Mouse (Mus musculus): ENCODE results near the gene Csf3. TPM values are rescaled to one million over a fixed set of nuclear protein-coding genes. Genes with fewer than 3 reads are reported as not detected.
"Not testable (repeated sequence)": the region's sequence is repeated elsewhere in the genome, so short reads cannot be mapped to it uniquely, and the experiment has no call there.

Csf3 gene
- total RNA-seq, 2 experiments from 2014 or later, result not detected

DNA sequence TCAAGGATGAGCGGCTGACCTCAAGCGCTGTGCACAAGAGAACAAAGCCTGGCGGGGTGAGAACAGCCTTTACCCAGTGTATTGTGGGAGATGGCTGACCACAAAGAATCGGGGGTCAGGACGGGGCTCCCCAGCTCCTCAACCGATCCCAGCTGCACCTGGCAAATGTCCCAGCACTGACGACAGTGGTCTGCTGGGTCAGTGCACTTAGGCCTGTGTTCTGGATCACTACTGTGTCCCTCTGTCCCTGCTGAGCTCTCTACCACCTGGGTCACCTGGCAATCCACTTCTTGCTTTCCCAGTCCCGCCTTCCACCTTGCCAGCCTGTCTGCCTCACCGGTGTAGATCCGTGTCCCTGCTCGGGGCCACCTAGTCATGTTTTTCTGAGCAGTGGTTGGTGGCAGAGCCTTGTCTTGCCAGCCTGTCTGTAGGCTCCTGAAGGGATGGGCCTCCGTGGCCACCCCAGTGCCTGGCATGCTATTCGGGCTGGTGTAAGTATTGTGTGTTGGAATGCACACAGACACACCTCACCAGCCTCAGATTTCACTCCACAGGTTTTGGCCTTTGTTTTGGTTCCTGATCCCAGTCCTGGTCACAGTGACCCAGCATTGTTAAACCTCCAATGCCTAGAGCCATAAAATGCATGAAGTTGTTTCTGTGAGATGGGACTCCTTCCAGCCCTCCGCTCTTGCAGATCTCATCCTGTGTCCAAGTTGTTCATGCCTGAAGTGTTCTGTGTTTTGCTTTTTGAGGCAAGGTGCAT lies 4.4 kb upstream of the Csf3 start:
- no peak for DNase-seq (ENCODE audit: low spot score in 2 of 2)

- DNase-seq (ENCODE audit: low spot score in 2 of 2), result no peak
Measured at GRCm38 (mm10) chr11:98697225-98697624, 3.8 kb upstream of the Csf3 start.

DNA sequence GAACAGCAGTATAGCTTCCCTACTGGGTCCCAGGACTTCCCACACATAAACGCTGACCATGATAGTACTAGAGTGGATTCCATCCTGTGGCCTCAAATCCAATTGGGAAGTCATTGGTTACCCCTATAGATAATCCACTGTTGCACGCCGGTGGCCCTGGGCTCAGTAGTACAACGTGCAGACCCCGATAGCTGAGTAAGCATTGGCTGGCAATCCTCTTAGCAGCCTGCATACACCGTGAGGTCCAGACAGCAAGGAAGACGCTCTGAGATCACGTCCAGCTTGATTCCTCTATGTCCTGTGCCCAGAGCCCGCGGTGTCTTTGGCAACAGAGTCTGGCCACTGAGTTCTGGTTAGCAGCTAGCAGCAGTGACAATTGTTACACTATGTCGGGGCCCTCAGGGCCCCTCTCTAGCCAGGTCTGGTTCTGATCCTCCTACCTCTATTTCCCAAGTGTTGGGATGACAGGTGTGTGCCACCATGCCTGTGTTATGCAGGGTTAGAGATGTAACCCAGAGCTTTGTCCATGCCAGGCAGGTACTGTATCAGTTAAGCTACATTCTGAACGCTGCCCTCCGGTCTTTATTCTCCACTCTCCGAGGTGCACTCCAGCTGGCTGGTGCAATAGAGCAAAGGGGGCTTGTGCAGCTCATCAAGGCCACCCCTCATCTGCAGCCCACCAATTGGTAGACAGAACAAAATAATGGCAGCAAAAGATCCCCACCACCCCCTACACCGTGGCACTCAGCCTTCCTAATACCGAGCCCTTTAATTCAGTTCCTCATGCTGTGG lies 2.0 kb upstream of the Csf3 start:
- DNase-seq (ENCODE audit: low spot score in 2 of 2), result no peak

DNA sequence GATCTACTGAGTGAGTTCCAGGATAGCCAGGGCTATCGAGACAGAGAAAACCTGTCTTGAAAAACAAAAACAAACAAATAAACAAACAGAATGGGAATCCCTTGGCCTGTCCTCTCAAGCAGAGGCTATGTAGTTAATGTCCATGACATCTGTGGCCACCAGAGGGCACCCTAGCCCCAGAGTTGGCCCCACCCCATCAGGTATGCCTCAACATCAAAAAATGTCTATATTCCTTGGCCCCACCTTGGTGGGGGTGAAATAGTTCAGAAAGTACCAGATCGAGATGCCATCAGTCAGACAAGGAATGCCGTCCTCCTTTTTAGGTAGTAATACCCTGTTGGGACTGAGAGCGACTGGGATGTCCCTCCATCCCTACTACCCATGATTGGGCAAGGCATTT lies 1.2 kb upstream of the Csf3 start:
- peak; percentile 77 to 84 for DNase-seq (ENCODE audit: low spot score in 2 of 2)

- DNase-seq (ENCODE audit: low spot score in 2 of 2), result no peak
Measured at GRCm38 (mm10) chr11:98702323-98702722, 1.3 kb downstream of the Csf3 start.

- DNase-seq (ENCODE audit: low spot score in 2 of 2), result no peak
Measured at GRCm38 (mm10) chr11:98705021-98705420, 4.0 kb downstream of the Csf3 start.

DNA sequence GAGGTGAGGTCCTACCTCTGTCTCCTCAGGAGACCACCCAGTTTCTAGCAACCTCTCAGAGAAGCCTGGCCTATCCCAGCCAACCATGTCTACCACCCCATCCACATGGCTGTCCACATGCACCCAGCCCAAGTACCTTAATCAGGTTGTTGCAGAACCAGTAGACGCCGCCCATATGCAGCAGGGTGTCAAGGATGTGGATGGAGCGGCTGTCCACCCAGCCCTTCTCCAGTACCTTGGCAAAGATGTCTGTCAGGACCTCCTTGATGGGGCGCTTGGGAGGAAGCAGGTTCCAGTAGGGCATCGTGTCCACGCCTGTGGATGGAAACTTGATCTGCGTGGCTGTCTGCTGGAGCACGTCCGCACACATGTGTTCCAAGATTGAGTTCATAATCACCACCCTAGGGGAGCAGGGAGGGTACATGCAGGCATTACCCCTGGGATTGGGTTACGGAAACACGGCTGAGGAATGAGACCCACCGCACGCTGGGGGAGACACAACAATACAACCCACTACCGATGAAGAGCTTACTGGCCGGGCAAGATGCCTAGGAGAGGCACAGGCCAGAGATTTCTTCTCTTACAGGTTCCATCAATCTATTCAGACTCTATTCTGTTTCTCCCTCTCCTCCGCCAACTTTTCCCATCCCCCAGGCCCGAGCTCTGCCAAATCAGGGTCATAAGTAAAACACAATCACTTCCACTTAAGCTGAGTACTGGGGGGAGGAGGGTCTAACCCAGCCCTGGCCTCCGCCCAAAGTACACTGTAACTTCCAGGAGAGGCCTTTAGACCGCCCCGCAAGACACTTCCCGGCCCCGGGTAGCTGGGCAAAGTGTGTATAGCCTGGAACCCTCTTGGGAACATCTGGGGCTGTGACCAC lies 6.6 kb downstream of the Csf3 start:
- no peak for DNase-seq (ENCODE audit: low spot score in 2 of 2)

DNA sequence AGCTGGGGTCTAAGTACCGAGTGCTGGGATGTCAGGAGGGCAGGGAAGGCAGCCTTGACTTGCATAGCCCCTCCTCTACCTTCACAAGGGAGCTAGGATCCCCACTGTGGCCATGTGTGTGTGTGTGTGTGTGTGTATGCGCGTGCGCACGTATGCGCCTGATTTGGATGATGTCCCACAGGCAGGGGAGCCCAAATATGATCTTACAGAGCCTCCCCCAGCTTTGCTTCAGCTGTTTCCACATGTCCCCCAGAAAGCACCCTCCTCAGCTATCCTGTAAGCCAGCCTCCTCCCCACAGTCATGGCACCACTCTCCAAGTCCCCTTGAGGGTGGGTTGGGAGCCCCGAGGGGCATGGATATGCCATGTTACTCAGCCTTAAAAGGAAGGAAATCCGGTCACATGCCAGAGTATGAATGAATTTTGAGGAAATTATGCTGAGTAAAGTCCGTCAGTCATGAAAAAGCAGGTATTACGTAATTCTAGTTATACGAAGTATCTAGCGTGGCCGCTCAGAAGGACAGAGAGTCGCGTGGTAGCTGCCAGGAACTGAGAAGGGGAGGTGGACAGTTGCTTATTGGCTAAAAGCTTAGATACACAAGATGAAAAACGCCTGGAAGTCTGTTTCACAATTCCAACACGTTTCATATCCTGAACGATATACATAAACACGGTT lies 7.4 kb downstream of the Csf3 start:
- no peak for DNase-seq (ENCODE audit: low spot score in 2 of 2)

DNA sequence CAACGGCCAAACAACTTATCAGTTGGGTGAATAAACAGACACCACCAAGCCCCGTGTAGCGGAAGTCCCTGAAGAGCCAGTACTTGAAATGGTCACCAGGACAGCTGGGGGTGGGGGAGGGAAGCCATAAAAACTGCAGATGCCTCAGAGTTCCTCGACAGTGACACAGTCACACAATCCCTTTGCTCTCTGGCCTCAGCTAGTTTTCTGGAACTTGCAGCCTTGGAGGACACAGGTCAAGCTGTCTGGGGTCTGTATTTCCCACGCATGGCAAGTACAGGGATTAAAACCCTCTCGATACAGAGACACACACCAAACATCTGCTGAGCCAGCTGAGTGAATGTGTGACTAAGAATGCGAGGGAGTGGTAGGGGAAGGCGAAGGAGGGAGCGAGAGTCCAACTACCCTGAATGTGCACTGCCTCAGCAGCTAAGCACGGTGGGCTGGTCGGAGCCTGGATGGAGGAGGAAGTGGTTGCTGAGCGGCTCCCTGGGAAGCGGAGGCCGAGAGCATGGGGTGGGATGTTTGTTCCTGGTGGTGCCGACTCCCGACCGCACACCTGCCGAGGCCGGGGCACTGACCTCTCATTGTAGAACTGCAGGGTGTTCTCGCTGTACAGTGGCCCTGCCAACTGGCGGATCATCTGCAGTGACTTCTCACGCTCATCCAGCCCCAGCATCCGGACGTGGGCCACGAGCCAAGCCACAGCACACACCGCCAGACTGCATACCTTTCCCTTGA lies 8.1 kb downstream of the Csf3 start:
- no peak for DNase-seq (ENCODE audit: low spot score in 2 of 2)

GRCm38 (mm10) chr11:98710416-98711045 lies 9.5 kb downstream of the Csf3 start:
- DNase-seq (ENCODE audit: low spot score in 2 of 2), result peak; percentile 76 to 86

DNA sequence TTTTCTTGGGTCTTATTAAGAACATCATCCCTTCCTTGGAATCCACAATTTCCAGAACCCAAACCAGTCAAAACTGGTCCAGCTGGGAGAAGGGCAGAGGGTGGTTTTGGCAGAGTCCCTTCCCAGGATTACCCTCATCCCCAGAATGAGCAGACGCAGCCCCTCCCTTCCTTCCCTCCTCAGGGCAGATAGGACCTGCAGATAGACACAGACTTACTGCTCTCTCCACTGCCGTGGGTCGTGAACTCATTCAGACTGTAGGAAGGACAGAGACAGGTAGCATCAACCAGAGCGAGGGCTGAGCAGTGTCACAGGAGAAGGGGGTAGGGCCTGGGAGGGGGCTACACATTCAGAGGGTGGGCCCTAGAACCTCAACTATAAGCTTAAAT lies 10.0 kb downstream of the Csf3 start:
- no peak for DNase-seq (ENCODE audit: low spot score in 2 of 2)

DNA sequence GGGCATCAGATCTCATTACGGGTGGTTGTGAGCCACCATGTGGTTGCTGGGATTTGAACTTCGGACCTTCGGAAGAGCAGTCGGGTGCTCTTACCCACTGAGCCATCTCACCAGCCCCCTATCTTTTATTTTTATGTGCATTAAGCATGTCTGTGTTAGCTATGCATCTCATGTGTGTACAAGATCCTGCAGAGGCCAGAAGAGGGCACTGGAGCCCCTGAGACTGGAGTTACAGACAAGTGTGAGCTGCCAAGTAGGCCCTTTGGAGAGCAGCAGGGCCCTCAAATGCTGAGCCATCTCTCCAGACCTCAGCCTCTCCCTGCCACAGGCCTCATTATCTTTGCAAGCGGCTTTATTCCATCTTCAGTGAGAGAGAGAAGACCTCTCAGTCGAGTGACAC lies 10.9 kb downstream of the Csf3 start:
- DNase-seq (ENCODE audit: low spot score in 2 of 2), result not testable (repeated sequence)

DNA sequence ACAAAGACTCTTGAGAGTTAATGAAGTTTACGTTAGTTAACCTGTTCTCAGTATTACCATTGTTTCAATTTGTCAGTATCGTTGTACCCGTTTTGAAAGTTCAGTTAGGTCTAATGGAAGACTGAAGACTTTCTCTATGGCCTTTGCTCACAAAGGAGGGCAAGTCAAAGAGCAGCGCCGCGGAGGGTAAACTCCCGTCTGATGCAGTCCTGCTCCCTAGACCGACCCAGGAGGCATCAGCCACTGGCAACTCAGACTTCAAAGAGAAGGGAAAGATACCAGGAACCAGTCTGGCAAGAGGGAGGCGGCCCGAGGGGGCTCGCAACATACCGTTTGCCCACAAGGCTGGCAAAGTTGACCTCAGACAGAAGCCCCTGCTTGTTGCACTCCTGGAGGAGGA lies 12.6 kb downstream of the Csf3 start:
- DNase-seq (ENCODE audit: low spot score in 2 of 2), result no peak

DNA sequence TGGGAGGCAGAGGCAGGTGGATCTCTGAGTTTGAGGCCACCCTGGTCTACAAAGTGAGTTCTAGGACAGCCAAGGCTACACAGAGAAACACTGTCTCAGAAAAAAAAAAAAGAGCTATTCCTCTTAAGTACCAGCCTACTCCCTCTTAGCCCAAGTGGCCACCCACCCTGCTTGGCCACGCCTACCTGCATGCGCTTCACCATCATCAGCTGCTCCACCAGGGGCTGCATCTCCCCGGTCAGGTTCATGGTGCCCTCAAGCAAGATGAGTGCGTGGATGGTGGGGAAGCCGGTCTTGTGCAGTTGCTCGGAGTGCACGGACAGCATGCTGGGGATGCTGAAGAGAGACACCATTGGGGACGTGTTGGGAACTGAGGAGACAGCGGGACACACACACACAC lies 14.9 kb downstream of the Csf3 start:
- DNase-seq (ENCODE audit: low spot score in 2 of 2), result no peak

GRCm38 (mm10) chr11:98717904-98718303 lies 16.8 kb downstream of the Csf3 start:
- DNase-seq (ENCODE audit: low spot score in 2 of 2), result peak; percentile 69 to 75

DNA sequence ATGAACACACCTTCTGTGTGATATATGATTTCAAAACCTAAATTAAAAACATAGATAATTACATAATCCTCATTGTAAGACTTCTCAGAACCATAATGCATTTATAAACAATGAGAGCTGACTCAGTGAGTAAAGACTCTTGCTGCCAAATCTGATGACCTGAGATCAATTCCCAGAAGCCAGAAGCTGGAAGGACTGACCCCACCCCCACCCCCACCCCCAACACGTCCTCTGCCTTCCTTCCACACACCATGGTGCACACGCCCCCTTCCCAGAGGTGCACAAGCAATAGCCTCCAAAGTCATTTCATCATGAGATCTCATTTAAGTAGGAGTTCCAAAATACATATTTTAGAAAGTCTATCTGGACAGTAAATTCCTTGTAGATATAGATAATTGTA lies 19.7 kb downstream of the Csf3 start:
- no peak for DNase-seq (ENCODE audit: low spot score in 2 of 2)

DNA sequence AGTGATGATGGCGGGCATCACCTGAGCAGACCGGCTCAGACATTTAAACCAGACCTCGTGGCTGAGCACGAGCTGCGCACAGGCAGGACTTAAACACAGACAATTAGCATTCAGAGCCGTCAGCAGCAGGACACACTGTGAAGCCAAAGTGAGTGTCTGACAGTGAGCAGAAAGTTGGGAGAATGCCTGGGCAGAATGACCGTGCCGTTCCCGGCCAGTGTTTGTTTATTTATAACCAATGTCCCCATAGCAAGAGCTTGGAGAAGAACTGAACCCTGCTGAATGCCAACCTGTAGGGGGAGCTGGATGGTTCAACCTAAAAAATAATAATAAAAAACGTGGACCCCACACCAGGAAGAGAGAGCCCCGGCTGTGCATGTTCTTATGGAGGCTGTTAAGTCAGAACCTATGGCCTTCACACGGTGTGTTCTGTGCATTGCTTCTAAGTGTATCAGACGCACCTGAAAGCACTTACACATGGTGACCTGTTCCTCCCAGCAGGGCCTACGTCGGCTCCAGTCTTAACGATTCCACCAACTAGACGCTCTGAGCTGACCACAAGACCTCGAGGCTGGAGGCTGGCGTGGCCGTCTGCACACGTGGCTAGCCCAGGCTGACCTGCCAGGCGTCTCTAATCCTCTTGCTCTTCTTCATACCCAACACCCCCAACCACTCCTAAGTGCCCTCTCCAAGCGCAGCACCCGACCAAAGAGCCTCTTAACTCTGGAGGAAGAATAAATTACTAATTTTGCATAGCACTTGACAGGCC lies 20.6 kb downstream of the Csf3 start:
- no peak for DNase-seq (ENCODE audit: low spot score in 2 of 2)

GRCm38 (mm10) chr11:98723098-98723497 lies 22.0 kb downstream of the Csf3 start:
- DNase-seq (ENCODE audit: low spot score in 2 of 2), result no peak

DNA sequence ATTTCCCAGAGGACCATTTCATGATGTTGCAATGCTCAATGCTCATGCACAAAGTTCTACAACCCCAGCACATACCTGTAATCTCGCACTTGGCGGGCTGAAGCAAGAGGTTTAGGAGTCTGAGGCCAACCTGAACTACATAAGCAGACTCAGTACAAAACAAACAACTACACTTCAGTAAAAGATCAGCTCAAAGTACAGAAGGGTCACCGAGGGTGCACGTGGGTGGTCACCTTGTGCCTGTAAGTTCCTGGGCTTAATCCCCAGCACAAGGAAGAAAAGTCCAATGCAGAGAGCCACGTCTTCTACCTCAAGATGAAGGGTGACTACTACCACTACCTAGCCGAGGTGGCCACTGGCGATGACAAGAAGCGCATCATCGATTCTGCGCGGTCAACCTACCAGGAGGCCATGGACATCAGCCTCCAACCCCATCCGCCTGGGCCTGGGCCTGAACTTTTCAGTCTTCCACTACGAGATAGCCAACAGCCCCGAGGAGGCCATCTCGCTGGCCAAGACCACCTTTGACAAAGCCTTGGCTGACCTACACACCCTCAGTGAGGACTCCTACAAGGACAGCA lies 25.0 kb downstream of the Csf3 start:
- no peak for DNase-seq (ENCODE audit: low spot score in 2 of 2)
